15 mouse cellular contexts compared by ENCODE assay signal in the genomic region with DNA sequence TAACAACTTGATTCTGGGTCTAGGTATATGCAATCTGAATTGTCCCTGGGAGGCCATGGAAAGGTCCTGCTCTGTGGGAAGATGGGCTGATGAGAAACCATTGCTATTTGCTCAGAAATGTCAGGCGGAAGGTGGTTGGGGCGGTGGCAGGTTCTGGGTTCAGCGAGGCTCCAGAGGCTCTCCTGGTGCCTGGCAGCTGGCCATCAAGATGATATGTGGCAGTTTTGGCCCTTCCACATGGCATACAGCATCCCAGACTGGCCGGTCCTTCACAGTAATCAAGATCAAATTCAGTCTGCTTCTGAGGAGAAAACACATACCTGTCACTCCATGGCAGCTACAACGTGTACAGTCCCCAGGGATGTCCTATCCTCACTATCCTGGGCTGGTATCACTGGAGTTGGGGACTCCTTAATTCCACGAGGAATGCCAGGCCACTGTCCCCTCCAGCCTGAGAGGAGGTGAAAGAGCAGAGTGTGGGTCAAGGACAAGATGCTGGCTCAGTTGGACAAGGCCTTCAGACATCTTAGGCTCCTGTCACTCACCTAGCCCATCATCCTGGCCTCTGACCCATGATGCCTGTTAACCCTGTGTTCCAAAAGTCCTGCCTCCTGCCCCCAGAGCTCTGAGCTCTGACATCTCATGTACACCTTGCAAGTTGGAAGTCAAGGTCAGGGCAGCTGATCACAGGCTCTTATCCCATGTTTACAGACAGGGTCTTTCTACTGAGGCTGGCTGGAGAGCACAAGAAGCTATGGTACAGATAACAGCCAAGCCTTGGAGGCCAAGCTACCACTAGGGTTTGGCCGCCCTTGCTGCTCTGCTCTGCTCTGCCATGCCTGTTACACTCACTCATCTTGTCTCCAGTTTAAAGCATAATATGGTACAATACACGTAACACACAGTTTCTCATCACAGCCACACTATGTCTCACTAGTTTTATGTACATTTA. TPM values are rescaled to one million over a fixed set of nuclear protein-coding genes. Genes with fewer than 3 reads are reported as not detected.
DNase-seq lines count a peak whose midpoint lies in the region; ATAC-seq and TF ChIP-seq lines count a peak whose summit lies in the region.
"Had no signal": no experiment of that assay in that cellular context is flagged by ENCODE, and none has a peak within 500 bp of the region (broad histone marks: within the 10 kb centered on the region; RNA-seq: fewer than 3 reads in every experiment).

No protein-coding gene starts in this region.

- WGBS in hindbrain, postnatal 0 days, result 85% methylated on average over 8 of the region's 8 CpGs
- WGBS in hindbrain, embryonic 10.5 days, result 85% methylated on average over 8 of the region's 8 CpGs

- H3K4me2 ChIP-seq in hindbrain, postnatal 0 days (ENCODE audit: low read depth, low read length), result no peak overlapping the region
- H3K4me2 ChIP-seq: forebrain, embryonic 13.5 days; intestine, embryonic 15.5 days; liver, embryonic 13.5 days; neural tube, embryonic 13.5 days had no signal

- no peak overlapping the region for H3K4me3 ChIP-seq in hindbrain, postnatal 0 days (ENCODE audit: low read length)
- H3K4me3 ChIP-seq in hindbrain, embryonic 10.5 days, result no peak overlapping the region
- H3K4me3 ChIP-seq: forebrain, embryonic 13.5 days; intestine, embryonic 15.5 days; liver, embryonic 13.5 days; megakaryocyte, embryonic 14.5 days; neural tube, embryonic 13.5 days had no signal

- no peak for DNase-seq in hindbrain, postnatal 0 days (ENCODE audit: low spot score)
- DNase-seq in hindbrain, embryonic 10.5 days (ENCODE audit: low spot score), result no peak
- DNase-seq in brain, adult 2 months (ENCODE audit: low read depth, low spot score), result peak; percentile 46
- DNase-seq in cerebellum, adult 18-20 months, result peak; percentile 54 to 59
- no peak for DNase-seq in spleen, postnatal 36 days (ENCODE audit: low spot score in 2 of 2)
- DNase-seq in ovary, postnatal 14 days (ENCODE audit: low spot score), result no peak
- DNase-seq: liver, embryonic 13.5 days; right cerebral cortex, postnatal 14 days; thymus, postnatal 25 days had no signal

- H3K36me3 ChIP-seq in hindbrain, postnatal 0 days (ENCODE audit: insufficient read depth, low read length), result 0 out of 2 replicates have a peak, but pooled peaks cover 4% of the 10 kb centered on the region
- peaks cover 32% of the 10 kb centered on the region for H3K36me3 ChIP-seq in hindbrain, embryonic 10.5 days
- H3K36me3 ChIP-seq: intestine, embryonic 15.5 days; liver, embryonic 13.5 days had no signal

- H3K4me1 ChIP-seq in hindbrain, postnatal 0 days (ENCODE audit: insufficient read depth, low read length), result no peaks in the 10 kb centered on the region
- H3K4me1 ChIP-seq in hindbrain, embryonic 10.5 days (replicated peaks), result no peaks in the 10 kb centered on the region
- H3K4me1 ChIP-seq: forebrain, embryonic 13.5 days; intestine, embryonic 15.5 days; liver, embryonic 13.5 days; neural tube, embryonic 13.5 days had no signal

- H3K9me3 ChIP-seq in hindbrain, postnatal 0 days (ENCODE audit: low read length), result no peaks in the 10 kb centered on the region
- no peaks in the 10 kb centered on the region for H3K9me3 ChIP-seq in hindbrain, embryonic 10.5 days
- H3K9me3 ChIP-seq: forebrain, embryonic 13.5 days; intestine, embryonic 15.5 days; liver, embryonic 13.5 days; megakaryocyte, embryonic 14.5 days; neural tube, embryonic 13.5 days had no signal

- 0 out of 2 replicates have a peak overlapping the region, but pooled peaks have one; percentile 15 for H3K27ac ChIP-seq in hindbrain, postnatal 0 days
- no peak overlapping the region for H3K27ac ChIP-seq in hindbrain, embryonic 10.5 days
- H3K27ac ChIP-seq: forebrain, embryonic 13.5 days; intestine, embryonic 15.5 days; kidney, postnatal 0 days; liver, embryonic 13.5 days; neural tube, embryonic 13.5 days had no signal

- ATAC-seq in hindbrain, postnatal 0 days, result no peak
- 0 out of 2 replicates have a peak, but pooled peaks have one; percentile 8 for ATAC-seq in common myeloid progenitor, adult 5-6 weeks (replicated peaks; ENCODE audit: low read depth, poor library complexity, severe bottlenecking)
- ATAC-seq: forebrain, embryonic 13.5 days; intestine, embryonic 15.5 days had no signal

- no peaks in the 10 kb centered on the region for H3K27me3 ChIP-seq in hindbrain, postnatal 0 days (ENCODE audit: insufficient read depth, low read length)
- no peaks in the 10 kb centered on the region for H3K27me3 ChIP-seq in hindbrain, embryonic 10.5 days (ENCODE audit: insufficient read depth, poor library complexity, severe bottlenecking)
- H3K27me3 ChIP-seq: forebrain, embryonic 13.5 days; intestine, embryonic 15.5 days; liver, embryonic 13.5 days; megakaryocyte, embryonic 14.5 days; neural tube, embryonic 13.5 days had no signal

- H3K9ac ChIP-seq in hindbrain, postnatal 0 days (replicated peaks; ENCODE audit: low read length), result no peak overlapping the region
- H3K9ac ChIP-seq: forebrain, embryonic 13.5 days; intestine, embryonic 15.5 days; liver, embryonic 13.5 days; neural tube, embryonic 13.5 days had no signal

- no peak for TF ChIP-seq CTCF in hindbrain, postnatal 0 days (IDR thresholded peaks at IDR 0.05; ENCODE audit: low read depth)

RNA-seq across cellular contexts. Expression of a gene that starts 40.5 kb away (rescaled TPM):
- 111 and 185 TPM in 2 replicates for total RNA-seq in hindbrain, postnatal 0 days (2014; rRNA removed)
- polyA plus RNA-seq in hindbrain, postnatal 0 days (2015; fragmentation: Nextera tagmentation; extraction: Ambion mirVana), result 39.8 and 40.5 TPM in 2 replicates
- 65.1 and 78.0 TPM in 2 replicates for polyA plus RNA-seq in hindbrain, embryonic 10.5 days (2016; fragmentation: Nextera tagmentation; extraction: Ambion mirVana)
- total RNA-seq in common myeloid progenitor, adult 5-6 weeks (2017), result 35.5 and 41.5 TPM in 2 replicates

Comparison
In these comparisons a context has a peak if more than half of its experiments do, and no peak if none do; other contexts are left out.
1. DNase-seq: peak in brain, adult 2 months (single experiment) and cerebellum, adult 18-20 months (2 of 2); none in hindbrain, postnatal 0 days (single experiment), hindbrain, embryonic 10.5 days (single experiment), spleen, postnatal 36 days (0 of 2) and ovary, postnatal 14 days (single experiment).